Mouse (Mus musculus): ENCODE data around the gene Rgs17.
"Not testable (repeated sequence)": the region's sequence is repeated elsewhere in the genome, so short reads cannot be mapped to it uniquely, and the experiment has no call there.

Rgs17 gene

GRCm38 (mm10) chr10:5922294-5922828, at the start of gene Rgs17:
TSS of gene Rgs17 (minus strand) at chr10:5922400.
- peak in 1 of 2 experiments; percentile 14 for DNase-seq (ENCODE audit: low spot score in 2 of 2)

GRCm38 (mm10) chr10:5967655-5968054, 45.5 kb upstream of the Rgs17 start:
- no peak for DNase-seq (ENCODE audit: low spot score in 2 of 2)

- DNase-seq (ENCODE audit: low spot score in 2 of 2) = not testable (repeated sequence)
Observed at GRCm38 (mm10) chr10:5953787-5954186, 31.6 kb upstream of the Rgs17 start.

GRCm38 (mm10) chr10:5924261-5924660, 2.1 kb upstream of the Rgs17 start:
- DNase-seq (ENCODE audit: low spot score in 2 of 2) = no peak

DNA sequence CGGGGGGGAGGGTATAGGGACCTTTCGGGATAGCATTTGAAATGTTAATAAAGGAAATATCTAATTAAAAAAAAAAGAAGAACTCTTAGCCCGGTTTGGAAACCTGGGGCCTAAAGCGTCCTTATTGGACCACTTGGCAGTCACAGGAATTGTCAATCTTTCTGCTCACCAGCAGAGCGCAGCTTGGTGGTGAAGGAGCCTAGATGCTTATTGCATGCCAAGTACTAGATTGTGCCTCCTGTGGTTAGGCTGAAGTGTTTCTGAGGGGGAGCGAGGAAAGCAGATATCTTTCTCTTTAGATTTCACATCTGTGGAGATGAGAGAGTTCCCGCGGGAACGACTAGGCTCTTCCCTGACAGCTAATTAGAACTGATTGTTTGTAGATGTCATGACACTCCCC, 896 bp upstream of the Rgs17 start:
- no peak for DNase-seq (ENCODE audit: low spot score in 2 of 2)

DNA sequence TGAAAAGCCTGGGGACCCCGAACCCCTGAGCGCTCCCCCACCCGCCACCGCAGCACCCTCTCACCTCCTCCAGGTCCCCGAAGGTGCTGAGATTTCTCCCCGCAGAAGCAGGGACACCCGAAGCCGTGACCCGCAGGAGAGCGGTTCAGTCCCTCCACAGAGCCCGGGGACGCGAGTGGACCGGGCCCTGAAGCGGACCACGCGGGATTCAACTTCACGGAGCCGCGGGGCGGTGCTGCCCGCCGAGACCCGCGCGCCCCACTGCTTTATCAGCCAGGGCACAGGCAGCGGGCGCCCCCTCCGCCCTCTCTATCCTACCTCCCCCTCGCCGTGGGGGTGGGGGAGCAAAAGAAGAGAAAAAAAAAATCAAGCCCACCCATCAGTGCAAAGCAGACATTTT, 429 bp downstream of the Rgs17 start:
- DNase-seq (ENCODE audit: low spot score in 2 of 2) = no peak

DNA sequence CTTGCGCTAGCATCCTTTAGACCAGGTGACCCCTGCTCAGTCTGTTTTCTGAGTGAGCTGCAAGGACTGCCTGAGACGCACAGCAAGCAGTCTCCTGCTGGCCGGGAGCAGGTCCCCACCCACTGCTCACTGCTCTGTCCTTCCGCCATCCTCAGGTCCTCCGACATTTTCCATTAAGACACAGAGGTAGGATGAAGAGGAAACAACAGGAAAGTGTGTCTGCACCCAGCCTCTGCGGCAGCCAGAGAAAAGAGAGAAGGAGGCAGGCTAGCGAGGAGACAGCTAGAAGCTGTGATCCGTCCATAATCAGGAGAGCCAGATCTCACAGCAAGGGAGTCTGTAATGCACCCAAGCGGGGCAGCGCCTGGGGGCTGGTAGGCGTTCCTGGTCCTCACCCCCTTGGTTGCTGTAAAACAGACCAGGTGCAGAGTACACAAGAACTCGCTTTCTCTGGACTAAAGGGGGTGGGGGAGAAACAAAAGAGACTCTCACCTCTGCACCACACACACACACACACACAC, 1.1 kb downstream of the Rgs17 start:
- DNase-seq (ENCODE audit: low spot score in 2 of 2) = no peak

GRCm38 (mm10) chr10:5904399-5904798, 17.8 kb downstream of the Rgs17 start:
- no peak for DNase-seq (ENCODE audit: low spot score in 2 of 2)

GRCm38 (mm10) chr10:5901777-5902176, 20.4 kb downstream of the Rgs17 start:
- no peak for DNase-seq (ENCODE audit: low spot score in 2 of 2)

GRCm38 (mm10) chr10:5900731-5901130, 21.5 kb downstream of the Rgs17 start:
- DNase-seq (ENCODE audit: low spot score in 2 of 2) = no peak

DNA sequence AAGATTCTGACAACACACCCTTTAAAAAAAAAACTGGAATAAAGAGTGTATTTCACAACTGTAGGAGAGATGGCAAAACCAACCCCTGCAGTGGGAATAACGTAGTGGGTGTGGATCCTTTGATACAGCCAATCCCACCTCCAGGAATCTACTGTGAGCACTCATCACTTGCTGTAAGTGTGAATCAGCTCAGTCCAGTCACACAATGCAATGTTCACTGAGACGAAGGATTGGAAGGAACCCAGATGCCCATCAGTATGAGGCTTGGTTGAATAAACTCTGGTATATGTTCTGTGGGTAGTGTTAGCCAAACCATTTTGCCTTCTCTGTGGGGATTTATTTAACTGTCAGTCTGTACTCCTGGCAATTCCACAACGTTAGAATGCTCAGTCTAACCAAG, 45.1 kb downstream of the Rgs17 start:
- no peak for DNase-seq (ENCODE audit: low spot score in 2 of 2)

DNA sequence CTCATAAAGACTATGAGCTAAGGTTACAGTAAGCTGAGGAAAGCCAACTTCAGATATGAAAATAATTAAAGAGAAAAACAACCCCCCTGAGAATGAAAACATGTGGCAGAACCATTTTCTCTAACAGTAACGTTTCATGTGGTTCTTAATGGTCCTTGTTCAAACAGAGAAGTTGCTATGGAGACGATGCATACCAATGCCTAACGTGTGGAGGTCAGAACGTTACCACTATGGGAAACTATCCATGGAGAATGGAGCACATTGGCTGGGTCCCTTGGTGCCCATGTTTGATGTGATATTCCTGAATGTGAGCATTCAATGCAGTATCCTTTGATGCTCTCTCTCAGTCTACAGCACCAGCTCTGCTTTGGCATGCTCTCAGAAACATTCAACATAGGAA, 51.1 kb downstream of the Rgs17 start:
- no peak for DNase-seq (ENCODE audit: low spot score in 2 of 2)

DNA sequence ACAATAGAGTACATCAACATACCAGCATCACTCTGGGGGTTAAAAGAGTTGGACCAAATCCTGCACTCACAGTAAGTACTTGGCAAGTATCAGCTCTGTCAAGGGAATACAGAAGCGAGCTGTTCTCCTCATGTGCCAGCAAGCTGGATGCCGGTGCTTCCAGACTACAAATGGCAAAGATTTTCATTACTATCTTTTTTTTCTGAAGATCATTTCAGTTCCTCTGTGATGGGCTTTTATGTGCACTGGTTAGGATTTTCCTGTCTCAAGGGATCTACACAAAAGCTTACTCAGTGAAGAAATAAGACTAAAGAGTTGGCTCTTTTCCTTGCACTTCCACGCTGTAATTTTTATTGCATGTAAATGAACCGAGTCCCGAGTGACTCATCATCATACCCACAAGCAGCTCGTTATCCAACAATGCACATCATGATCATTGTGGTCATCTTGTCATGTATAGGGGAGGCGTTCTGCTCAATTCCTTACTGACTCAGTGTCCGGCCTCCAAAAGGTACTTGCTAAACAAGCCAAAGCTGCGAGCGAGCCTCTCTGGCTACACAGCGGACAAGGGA, 54.1 kb downstream of the Rgs17 start:
- no peak for DNase-seq (ENCODE audit: low spot score in 2 of 2)

GRCm38 (mm10) chr10:5865996-5866395, 56.2 kb downstream of the Rgs17 start:
- DNase-seq (ENCODE audit: low spot score in 2 of 2) = no peak

DNA sequence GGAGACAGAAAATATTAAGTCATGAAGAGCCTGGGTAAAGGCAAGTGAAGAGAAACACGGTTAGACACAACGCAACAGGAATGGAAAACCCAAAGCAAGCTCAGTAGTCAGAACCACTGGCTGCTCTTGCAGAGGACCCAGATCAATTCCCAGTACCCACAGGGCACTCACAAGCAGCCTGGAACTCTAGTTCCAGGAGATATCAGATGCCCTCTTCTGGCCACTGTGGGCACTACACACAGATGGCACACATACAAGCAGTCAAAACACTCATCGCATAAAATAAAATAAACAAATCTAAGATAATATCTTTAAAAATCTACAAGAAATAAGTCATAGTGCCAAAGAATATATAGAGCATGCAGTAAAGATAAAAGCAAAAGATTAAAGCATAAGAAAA, 59.5 kb downstream of the Rgs17 start:
- DNase-seq (ENCODE audit: low spot score in 2 of 2) = no peak

GRCm38 (mm10) chr10:5860849-5861248, 61.4 kb downstream of the Rgs17 start:
- no peak for DNase-seq (ENCODE audit: low spot score in 2 of 2)

DNA sequence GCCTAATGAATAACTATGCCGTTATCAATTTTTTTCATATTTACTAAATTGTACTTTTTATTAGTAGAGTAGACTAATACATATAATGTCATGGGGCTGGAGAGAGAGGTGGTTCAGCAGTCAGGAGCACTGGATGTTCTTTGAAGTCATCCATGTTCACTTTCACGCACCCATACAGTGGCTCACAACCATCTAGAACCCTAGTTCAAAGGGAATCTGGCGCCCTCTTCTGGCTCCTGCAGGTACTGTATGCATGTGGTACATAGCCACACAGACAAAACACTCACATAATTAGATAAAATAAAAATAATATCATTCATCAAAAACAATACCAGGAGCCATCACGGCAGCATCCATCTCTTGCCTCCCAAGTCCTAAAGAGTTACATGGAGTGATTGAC, 62.5 kb downstream of the Rgs17 start:
- no peak for DNase-seq (ENCODE audit: low spot score in 2 of 2)

GRCm38 (mm10) chr10:5857996-5858549, 64.1 kb downstream of the Rgs17 start:
- no peak for DNase-seq (ENCODE audit: low spot score in 2 of 2)

GRCm38 (mm10) chr10:5853290-5853868, 68.8 kb downstream of the Rgs17 start:
- DNase-seq (ENCODE audit: low spot score in 2 of 2) = no peak

- no peak for DNase-seq (ENCODE audit: low spot score in 2 of 2)
Observed at GRCm38 (mm10) chr10:5846939-5847338, 75.3 kb downstream of the Rgs17 start.

GRCm38 (mm10) chr10:5841369-5841768, 80.8 kb downstream of the Rgs17 start:
- peak; percentile 17 to 26 for DNase-seq (ENCODE audit: low spot score in 2 of 2)

DNA sequence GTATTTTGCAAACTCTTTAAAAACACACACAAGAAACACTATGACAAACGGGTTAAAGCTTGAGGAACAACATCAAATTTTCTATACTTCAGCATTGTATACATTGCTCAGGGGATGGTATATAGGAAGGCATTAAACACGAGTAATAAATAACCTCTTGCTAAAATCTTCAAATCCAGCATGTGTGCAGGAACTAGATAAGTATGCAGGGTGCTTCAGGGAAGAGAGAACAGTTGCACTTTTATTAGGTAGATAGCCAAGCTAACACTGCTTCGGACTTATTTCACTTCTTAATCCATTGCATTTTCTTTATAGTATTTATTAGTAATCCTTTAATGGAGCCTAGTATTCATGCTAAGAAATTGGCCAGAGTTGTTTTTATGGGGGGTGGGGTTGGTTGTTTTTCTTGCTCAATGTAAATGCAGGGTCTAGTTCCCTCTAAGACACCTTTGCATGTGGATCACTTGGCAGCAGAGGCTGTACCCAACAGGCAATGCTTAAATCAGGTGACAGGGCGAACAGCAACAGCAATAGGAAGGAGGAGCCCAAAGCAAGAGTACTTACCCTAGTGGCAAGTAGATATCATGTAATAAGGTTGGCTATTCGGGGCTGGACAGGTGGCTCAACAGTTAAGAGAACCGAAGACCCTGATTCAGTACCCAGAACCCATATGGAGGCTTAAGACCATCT, 95.7 kb downstream of the Rgs17 start:
- no peak for DNase-seq (ENCODE audit: low spot score in 2 of 2)

DNA sequence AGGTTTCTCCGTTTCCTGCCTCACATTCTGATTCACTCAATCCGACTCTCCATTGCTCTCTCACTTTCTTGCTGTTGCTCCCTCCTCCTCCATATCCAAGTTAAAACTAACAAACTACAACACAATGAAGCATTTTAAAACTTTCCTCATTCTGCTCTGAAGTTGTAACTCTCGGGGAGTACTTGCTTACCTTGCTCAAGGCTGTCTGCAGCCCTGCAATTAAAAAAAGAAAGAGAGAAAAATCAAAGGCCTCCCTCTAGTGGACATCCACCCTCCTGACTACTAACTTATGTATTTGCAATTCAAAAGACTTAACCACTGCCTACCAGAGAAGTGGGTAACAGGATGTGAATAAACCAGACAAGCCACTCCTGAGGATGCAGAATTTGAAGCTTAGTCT, 97.4 kb downstream of the Rgs17 start:
- DNase-seq (ENCODE audit: low spot score in 2 of 2) = peak in 1 of 2 experiments; percentile 10
